Mouse (Mus musculus) lung, postnatal 0 days (tissue): ENCODE measurements around the gene Phgdh. TPM values are rescaled to one million over a fixed set of nuclear protein-coding genes. Genes with fewer than 3 reads are reported as not detected.
A peak's percentile ranks its signal among the peaks of the same experiment; 100 is the strongest.

ENCODE experiments used
- ATAC-seq: fragments of 200-750 bp; cut with Nextera tagmentation; 2 replicates; pipeline ENCODE4 v1.8.0; 2017; ENCODE audit warnings: moderate library complexity
- DNase-seq: peaks from one replicate; pipeline ENCODE4 v3.0.0-alpha.2; 2016; ENCODE audit warnings: low spot score
- H3K27ac ChIP-seq: fragments of 300-500 bp; sonication (generic); 2 replicates; pipeline ENCODE4 v1.5.1; 2014; ENCODE audit warnings: antibody characterized with exemption, mild to moderate bottlenecking, low read length, mixed read lengths
- H3K27me3 ChIP-seq: fragments of 300-500 bp; sonication (generic); replicated peaks from 2 replicates; pipeline ENCODE4 v1.6.1; 2014; ENCODE audit warnings: low read length, mixed read lengths; ENCODE audit not compliant: insufficient read depth
- H3K36me3 ChIP-seq: fragments of 300-500 bp; sonication (generic); 2 replicates; pipeline ENCODE4 v1.6.1; 2014; ENCODE audit warnings: low read length, mixed read lengths; ENCODE audit not compliant: insufficient read depth
- H3K4me1 ChIP-seq: fragments of 300-500 bp; sonication (generic); 2 replicates; pipeline ENCODE4 v1.6.1; 2014; ENCODE audit warnings: antibody characterized with exemption, low read depth, low read length, mixed read lengths; ENCODE audit not compliant: insufficient read depth
- H3K4me2 ChIP-seq: fragments of 300-500 bp; sonication (generic); replicated peaks from 2 replicates; pipeline ENCODE4 v1.6.1; 2014; ENCODE audit warnings: low read depth, mild to moderate bottlenecking, low read length, moderate library complexity, mixed read lengths
- H3K4me3 ChIP-seq: fragments of 300-500 bp; sonication (generic); 2 replicates; pipeline ENCODE4 v1.5.1; 2014; ENCODE audit warnings: low read depth, low read length
- H3K9ac ChIP-seq: fragments of 300-500 bp; sonication (generic); replicated peaks from 2 replicates; pipeline ENCODE4 v1.6.1; 2014; ENCODE audit warnings: low read depth, mild to moderate bottlenecking
- H3K9me3 ChIP-seq: fragments of 300-500 bp; sonication (generic); 2 replicates; pipeline ENCODE4 v1.6.1; 2016; ENCODE audit warnings: low read length, mixed read lengths
- CTCF ChIP-seq: IDR thresholded peaks from 2 replicates; pipeline ENCODE4 v1.5.1; 2016; ENCODE audit warnings: antibody characterized with exemption, mild to moderate bottlenecking
- EP300 ChIP-seq: IDR thresholded peaks from 2 replicates; pipeline ENCODE4 v1.6.1; 2016; ENCODE audit warnings: antibody characterized with exemption, mild to moderate bottlenecking, control low read depth
- WGBS: fragments of 180-500 bp; shearing (Covaris S2); extraction: QIAGEN DNeasy Blood & Tissue Kit; methylation state at CpG from one replicate; pipeline ENCODE4 v1.1.7; 2014; 5-methylcytosine and 5-hydroxymethylcytosine counted together
- polyA plus RNA-seq: library from polyadenylated mRNA; unstranded; fragments of >200 nt; fragmentation: Nextera tagmentation; extraction: Ambion mirVana; gene quantifications from 2 replicates; pipeline ENCODE4 v1.2.1, GENCODE M21; 2015

The Phgdh gene
- polyA plus RNA-seq, 1 experiment from 2014 or later, result 12.1 TPM

GRCm38 (mm10) chr3:98295965-98296364 is 43.8 kb downstream of the Phgdh start:
- 61% methylated on average over 10 of the region's 10 CpGs for WGBS
- H3K36me3 ChIP-seq, result no peaks in the 10 kb centered on the region
- no peak for TF ChIP-seq EP300
- TF ChIP-seq CTCF, result no peak
- DNase-seq (no peak), ATAC-seq (no peak)
- H3K27me3 ChIP-seq, result no peaks in the 10 kb centered on the region
- H3K4me1 ChIP-seq, result no peaks in the 10 kb centered on the region
- H3K4me2 ChIP-seq, result no peak overlapping the region
- no peak overlapping the region for H3K27ac ChIP-seq
- no peaks in the 10 kb centered on the region for H3K9me3 ChIP-seq
- no peak overlapping the region for H3K4me3 ChIP-seq
- no peak overlapping the region for H3K9ac ChIP-seq

DNA sequence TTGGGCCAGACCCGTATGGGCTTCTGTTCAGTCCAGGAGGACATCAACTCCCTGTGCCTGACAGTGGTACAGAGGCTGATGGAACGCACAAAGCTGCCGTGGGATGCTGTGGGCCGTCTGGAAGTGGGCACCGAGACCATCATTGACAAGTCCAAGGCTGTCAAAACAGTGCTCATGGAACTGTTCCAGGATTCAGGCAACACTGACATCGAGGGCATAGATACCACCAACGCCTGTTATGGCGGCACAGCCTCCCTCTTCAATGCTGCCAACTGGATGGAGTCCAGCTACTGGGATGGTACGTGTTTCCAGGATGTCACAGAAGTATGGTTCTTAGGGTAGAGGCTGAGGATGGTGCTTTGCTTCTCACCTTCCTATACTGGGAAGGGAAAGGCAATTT is 48.7 kb downstream of the Phgdh start:
- Histone ChIP-seq H3K4me3 (no peak overlapping the region), H3K4me2 (no peak overlapping the region), H3K27ac (no peak overlapping the region), H3K27me3 (no peaks in the 10 kb centered on the region), H3K9ac (no peak overlapping the region), H3K4me1 (no peaks in the 10 kb centered on the region), H3K36me3 (no peaks in the 10 kb centered on the region), H3K9me3 (no peaks in the 10 kb centered on the region)
- WGBS, result 83% methylated on average over 9 of the region's 9 CpGs
- ATAC-seq, result no peak
- TF ChIP-seq EP300 (no peak), CTCF (no peak)
- DNase-seq, result no peak

GRCm38 (mm10) chr3:98283205-98283604 is 56.6 kb downstream of the Phgdh start:
- Histone ChIP-seq H3K9ac (no peak overlapping the region), H3K4me1 (peaks cover 4% of the 10 kb centered on the region; the same call in 1 of the 2 replicates), H3K27ac (no peak overlapping the region), H3K27me3 (no peaks in the 10 kb centered on the region), H3K36me3 (no peaks in the 10 kb centered on the region), H3K4me2 (no peak overlapping the region), H3K4me3 (no peak overlapping the region), H3K9me3 (no peaks in the 10 kb centered on the region)
- 89% methylated on average over 5 of the region's 5 CpGs for WGBS
- DNase-seq (no peak), ATAC-seq (no peak)
- TF ChIP-seq CTCF, result no peak
- TF ChIP-seq EP300, result no peak

GRCm38 (mm10) chr3:98282422-98282821 is 57.4 kb downstream of the Phgdh start:
- H3K4me1 ChIP-seq, result peaks cover 4% of the 10 kb centered on the region; the same call in 1 of the 2 replicates
- H3K9ac ChIP-seq, result no peak overlapping the region
- H3K4me3 ChIP-seq, result no peak overlapping the region
- H3K36me3 ChIP-seq, result no peaks in the 10 kb centered on the region
- no peak overlapping the region for H3K27ac ChIP-seq
- ATAC-seq (no peak), DNase-seq (no peak)
- no peaks in the 10 kb centered on the region for H3K9me3 ChIP-seq
- TF ChIP-seq CTCF (no peak), EP300 (no peak)
- no peaks in the 10 kb centered on the region for H3K27me3 ChIP-seq
- no peak overlapping the region for H3K4me2 ChIP-seq
- 89% methylated on average over 8 of the region's 8 CpGs for WGBS

DNA sequence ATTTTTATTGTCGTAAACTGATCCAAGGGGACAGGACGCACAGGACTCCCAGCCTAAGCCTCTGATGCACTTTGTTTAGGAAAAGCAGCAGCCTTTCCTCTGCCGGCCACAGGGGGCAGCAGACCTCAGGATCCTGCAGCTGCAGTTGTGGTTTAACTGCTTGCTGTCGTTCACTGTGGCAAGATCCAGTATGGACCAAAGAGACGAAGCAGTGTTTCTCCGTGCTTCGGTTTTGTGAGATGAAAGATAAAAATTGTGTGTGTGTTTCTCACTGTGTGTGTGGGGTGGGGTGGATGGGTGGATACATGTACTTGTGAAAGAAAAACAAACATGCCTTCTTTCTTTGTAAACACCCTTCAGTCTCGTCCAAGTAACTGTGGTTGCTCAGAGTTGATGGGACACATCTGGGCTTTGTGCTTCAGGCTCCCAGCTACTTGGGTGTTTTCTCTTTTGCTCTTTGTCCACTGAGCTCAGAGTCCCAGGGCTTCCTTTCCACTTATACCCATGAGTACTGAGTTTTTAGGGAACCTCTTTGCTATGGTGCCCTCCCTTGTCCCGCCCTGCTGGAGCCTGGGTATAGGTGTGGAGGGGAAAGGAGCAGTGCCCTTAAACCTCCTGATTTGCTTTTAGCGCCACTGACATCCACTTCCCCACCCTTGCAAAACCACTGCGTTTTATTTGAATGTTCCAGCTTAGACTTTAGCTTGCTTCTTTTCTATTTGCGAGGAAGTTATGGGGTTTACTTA is 58.7 kb downstream of the Phgdh start:
- Histone ChIP-seq H3K9me3 (no peaks in the 10 kb centered on the region), H3K27me3 (no peaks in the 10 kb centered on the region), H3K4me2 (peak overlapping the region; percentile 38), H3K27ac (no peak overlapping the region), H3K4me1 (peaks cover 4% of the 10 kb centered on the region; the same call in 1 of the 2 replicates), H3K36me3 (no peaks in the 10 kb centered on the region), H3K9ac (no peak overlapping the region), H3K4me3 (0 out of 2 replicates have a peak overlapping the region, but pooled peaks have one; percentile 17)
- TF ChIP-seq CTCF, result peak; percentile 94
- no peak; the same call in 1 of the 2 replicates for TF ChIP-seq EP300
- DNase-seq (peak; percentile 86), ATAC-seq (peak; percentile 79)
- WGBS, result 29% methylated on average over 12 of the region's 12 CpGs

DNA sequence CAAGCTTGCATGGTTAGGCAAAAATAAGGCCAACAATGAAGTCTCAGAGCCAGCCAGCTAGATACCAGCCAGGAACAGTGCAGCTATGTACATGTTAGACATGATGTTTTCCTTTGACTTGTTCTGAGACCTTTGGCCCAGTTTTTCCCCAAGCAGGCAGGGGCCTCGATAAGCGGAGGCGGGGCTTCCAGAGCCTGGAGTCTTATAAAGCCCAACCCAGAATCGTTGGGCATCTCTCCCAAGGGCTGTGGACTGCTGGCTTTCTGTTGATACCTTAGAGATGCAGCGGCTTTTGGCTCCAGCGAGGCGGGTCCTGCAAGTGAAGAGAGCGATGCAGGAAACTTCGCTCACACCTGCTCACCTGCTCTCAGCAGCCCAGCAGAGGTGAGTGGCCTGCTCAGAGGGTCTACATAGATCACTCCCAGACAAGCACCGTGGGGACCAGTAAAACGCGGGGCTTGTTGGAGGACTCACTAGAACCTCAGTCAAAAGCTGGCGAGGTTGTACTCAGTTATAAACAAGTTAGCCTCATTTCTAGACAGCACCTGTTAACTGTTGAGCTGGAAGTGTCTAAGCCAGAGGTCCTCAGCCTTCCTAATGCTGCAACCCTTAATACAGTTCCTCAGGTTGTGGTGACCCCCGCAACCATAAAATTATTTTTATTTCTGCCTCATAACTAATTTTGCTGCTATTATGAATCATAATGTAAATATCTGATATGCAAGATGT is 59.4 kb downstream of the Phgdh start, which contains the start of gene Hmgcs2:
TSS of gene Hmgcs2 (plus strand) at position 232 of the 729 bp plus-strand sequence.
- 41% methylated on average over 14 of the region's 14 CpGs for WGBS
- no peak within 1 kb of the TSS for H3K27ac ChIP-seq
- ATAC-seq, result peak; percentile 58

More for the DNA sequence above, 59.4 kb downstream of the Phgdh start, which contains the start of gene Hmgcs2:
- peak; percentile 3; the same call in 1 of the 2 replicates for TF ChIP-seq EP300
- TF ChIP-seq CTCF, result no peak
- Histone ChIP-seq H3K27me3 (no peaks in the 10 kb centered on the region), H3K4me3 (0 out of 2 replicates have a peak within 1 kb of the TSS, but pooled peaks have one; percentile 17), H3K4me2 (peak within 1 kb of the TSS; percentile 38), H3K36me3 (no peaks in the 10 kb centered on the region), H3K4me1 (peaks cover 4% of the 10 kb centered on the region; the same call in 1 of the 2 replicates), H3K9me3 (no peaks in the 10 kb centered on the region), H3K9ac (no peak within 1 kb of the TSS)
- peak; percentile 62 for DNase-seq
